Mouse (Mus musculus): ENCODE results near the gene Mgat5.

DNA sequence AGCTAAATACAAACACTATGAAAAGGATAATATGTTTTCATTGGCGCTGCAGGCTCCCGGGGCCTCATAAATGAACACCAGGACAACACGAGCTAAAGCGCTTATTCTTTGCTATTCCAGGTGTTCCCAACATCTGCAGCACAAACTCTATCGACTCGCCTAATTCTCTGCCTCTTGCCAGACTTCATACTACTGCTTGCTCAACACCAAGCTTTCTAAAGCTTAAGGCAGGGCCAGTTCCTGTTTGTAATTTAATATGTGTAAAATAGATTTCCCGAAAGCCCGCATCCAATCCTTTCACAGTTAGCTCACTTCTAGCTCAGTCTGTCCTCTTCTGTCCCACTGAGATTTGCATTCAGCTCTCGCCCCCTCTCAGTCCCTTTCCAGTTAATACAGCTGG is 182.8 kb downstream of the Mgat5 start:
- TF ChIP-seq GATA1 (IDR thresholded peaks at IDR 0.05; ENCODE audit: low read length): no peak
- TF ChIP-seq TAL1 (IDR thresholded peaks at IDR 0.05; ENCODE audit: low read length): no peak

Measured in erythroblast, embryonic 14.5 days (primary cell).